ENCODE assay signal across 8 mouse cellular contexts in genomic region chr8:70844523-70844922, GRCm38 (mm10). TPM values are rescaled to one million over a fixed set of nuclear protein-coding genes. Genes with fewer than 3 reads are reported as not detected.
DNase-seq lines count a peak whose midpoint lies in the region; ATAC-seq lines count a peak whose summit lies in the region.

No protein-coding gene starts in this region.

- no peak overlapping the region for H3K27ac ChIP-seq in neural tube, embryonic 15.5 days (replicated peaks)

- H3K4me2 ChIP-seq in neural tube, embryonic 15.5 days: no peak overlapping the region

- H3K4me3 ChIP-seq in neural tube, embryonic 15.5 days (replicated peaks): no peak overlapping the region

- no peak for ATAC-seq in neural tube, embryonic 15.5 days (ENCODE audit: low FRiP score)
- peak; percentile 39; the same call in 1 of the 2 replicates for ATAC-seq in neutrophil, adult 5-6 weeks (ENCODE audit: extremely low read depth, insufficient number of reproducible peaks, low FRiP score, poor library complexity, severe bottlenecking)

- peak; percentile 97 for DNase-seq in neural tube, embryonic 10.5 days (ENCODE audit: extremely low spot score, low spot score)
- DNase-seq in cerebellum, postnatal 25 days: peak; percentile 91 to 94
- DNase-seq in gastrocnemius, postnatal 25 days: peak; percentile 79
- peak; percentile 64 to 91 for DNase-seq in layer of hippocampus, adult 18-20 months (ENCODE audit: low spot score in 2 of 2)
- peak; percentile 84 to 88 for DNase-seq in lung, adult 18-20 months
- DNase-seq in testis, postnatal 14 days (ENCODE audit: low spot score): peak; percentile 82

- H3K36me3 ChIP-seq in neural tube, embryonic 15.5 days: peaks cover 5% of the 10 kb centered on the region; the same call in 1 of the 2 replicates

- no peaks in the 10 kb centered on the region for H3K9me3 ChIP-seq in neural tube, embryonic 15.5 days (replicated peaks)

- H3K9ac ChIP-seq in neural tube, embryonic 15.5 days (replicated peaks): no peak overlapping the region

- 2% methylated on average over 6 of the region's 6 CpGs for WGBS in neural tube, embryonic 15.5 days

- peaks cover 19% of the 10 kb centered on the region for H3K4me1 ChIP-seq in neural tube, embryonic 15.5 days

- H3K27me3 ChIP-seq in neural tube, embryonic 15.5 days (replicated peaks): no peaks in the 10 kb centered on the region

RNA-seq across cellular contexts. Expression of gene Arrdc2, which starts 5.0 kb away (rescaled TPM):
- polyA plus RNA-seq in neural tube, embryonic 15.5 days (2015; fragmentation: Nextera tagmentation; extraction: Ambion mirVana): 7.8 and 8.5 TPM in 2 replicates
- total RNA-seq in gastrocnemius, postnatal 25 days (2021): 10 to 100 TPM; 21.7 to 39.3 TPM
- total RNA-seq in layer of hippocampus, adult 18-20 months (2021): 10 to 100 TPM; 15.9 to 27.3 TPM
- total RNA-seq in neutrophil, adult 5-6 weeks (2017): 20.7 and 24.9 TPM in 2 replicates

RNA-seq across cellular contexts. Expression of gene Kcnn1, which starts 18.5 kb away (rescaled TPM):
- polyA plus RNA-seq in neural tube, embryonic 15.5 days (2015; fragmentation: Nextera tagmentation; extraction: Ambion mirVana): 17.6 and 18.6 TPM in 2 replicates
- 10 to 100 TPM; 11.8 to 14.4 TPM for total RNA-seq in gastrocnemius, postnatal 25 days (2021)
- 10 to 100 TPM; 19.0 to 20.8 TPM for total RNA-seq in layer of hippocampus, adult 18-20 months (2021)
- not detected in 2 replicates for total RNA-seq in neutrophil, adult 5-6 weeks (2017)

RNA-seq across cellular contexts. Expression of gene Ccdc124, which starts 29.2 kb away (rescaled TPM):
- polyA plus RNA-seq in neural tube, embryonic 15.5 days (2015; fragmentation: Nextera tagmentation; extraction: Ambion mirVana): 162 and 163 TPM in 2 replicates
- 10 to 100 TPM; 58.3 to 58.8 TPM for total RNA-seq in gastrocnemius, postnatal 25 days (2021)
- 10 to 100 TPM; 93.2 to 98.5 TPM for total RNA-seq in layer of hippocampus, adult 18-20 months (2021)
- total RNA-seq in neutrophil, adult 5-6 weeks (2017): 20.0 and 26.8 TPM in 2 replicates

RNA-seq across cellular contexts. Expression of gene Il12rb1, which starts 36.3 kb away (rescaled TPM):
- polyA plus RNA-seq in neural tube, embryonic 15.5 days (2015; fragmentation: Nextera tagmentation; extraction: Ambion mirVana): 0.14 and 1.4 TPM in 2 replicates
- not detected for total RNA-seq in gastrocnemius, postnatal 25 days (2021)
- 1 to 10 TPM in 1 of 2 experiments, under 1 TPM in 1; 0.97 to 1.7 TPM for total RNA-seq in layer of hippocampus, adult 18-20 months (2021)
- 0.98 and 3.1 TPM in 2 replicates for total RNA-seq in neutrophil, adult 5-6 weeks (2017)

RNA-seq across cellular contexts. Expression of gene Mast3, which starts 39.7 kb away (rescaled TPM):
- polyA plus RNA-seq in neural tube, embryonic 15.5 days (2015; fragmentation: Nextera tagmentation; extraction: Ambion mirVana): 18.9 and 21.0 TPM in 2 replicates
- total RNA-seq in gastrocnemius, postnatal 25 days (2021): 1 to 10 TPM; 2.4 to 3.4 TPM
- 100 to 1,000 TPM; 439 to 476 TPM for total RNA-seq in layer of hippocampus, adult 18-20 months (2021)
- total RNA-seq in neutrophil, adult 5-6 weeks (2017): 30.7 and 40.2 TPM in 2 replicates

Comparison
In these comparisons a context has a peak if more than half of its experiments do, and no peak if none do; other contexts are left out.
1. RNA of gene Kcnn1, which starts 18.5 kb away (total RNA-seq): 19.0 to 20.8 TPM in layer of hippocampus, adult 18-20 months and 11.8 to 14.4 TPM in gastrocnemius, postnatal 25 days; not detected in neutrophil, adult 5-6 weeks; every median in the first group is over 10 times any median in the second.
2. Peak in every context shown above with its lines, with median percentiles within 50 percentile points of each other: DNase-seq.